Mouse (Mus musculus): Measurements from ENCODE around the gene Cdk19. TPM values are rescaled to one million over a fixed set of nuclear protein-coding genes. Genes with fewer than 3 reads are reported as not detected.
"Not testable (repeated sequence)": the region's sequence is repeated elsewhere in the genome, so short reads cannot be mapped to it uniquely, and the experiment has no call there.

The Cdk19 gene
- polyA plus RNA-seq, 1 experiment: 6.6 TPM

- WGBS: 43% methylated on average over 9 of the region's 10 CpGs
- Histone ChIP-seq H3K27me3 (replicated peaks; ENCODE audit: control insufficient read depth, insufficient read depth, low read length) (no peaks in the 10 kb centered on the region), H3K4me3 (ENCODE audit: insufficient read depth, low read depth, low read length) (no peak overlapping the region), H3K36me3 (ENCODE audit: control insufficient read depth, insufficient read depth, low read length) (no peaks in the 10 kb centered on the region), H3K27ac (ENCODE audit: insufficient read depth, low read depth, low read length) (no peak overlapping the region), H3K4me1 (ENCODE audit: control insufficient read depth, insufficient read depth, low read length) (no peaks in the 10 kb centered on the region; the same call in 1 of the 2 replicates)
- TF ChIP-seq POLR2A (IDR thresholded peaks at IDR 0.05; ENCODE audit: low read depth, low read length) (no peak), CTCF (conservative IDR thresholded peaks at IDR 0.05; ENCODE audit: insufficient read depth, insufficient read length, low read depth, low read length) (no peak)
- no peak for DNase-seq
Observed at GRCm38 (mm10) chr10:40528668-40529067, 189.3 kb downstream of the Cdk19 start.

GRCm38 (mm10) chr10:40529617-40530016, 190.3 kb downstream of the Cdk19 start:
- H3K27ac ChIP-seq (ENCODE audit: insufficient read depth, low read depth, low read length): no peak overlapping the region
- DNase-seq: peak; percentile 80

GRCm38 (mm10) chr10:40530661-40531060, 191.3 kb downstream of the Cdk19 start:
- Histone ChIP-seq H3K36me3 (ENCODE audit: control insufficient read depth, insufficient read depth, low read length) (no peaks in the 10 kb centered on the region), H3K27ac (ENCODE audit: insufficient read depth, low read depth, low read length) (no peak overlapping the region), H3K27me3 (replicated peaks; ENCODE audit: control insufficient read depth, insufficient read depth, low read length) (no peaks in the 10 kb centered on the region), H3K4me3 (ENCODE audit: insufficient read depth, low read depth, low read length) (no peak overlapping the region), H3K4me1 (ENCODE audit: control insufficient read depth, insufficient read depth, low read length) (no peaks in the 10 kb centered on the region; the same call in 1 of the 2 replicates)
- no peak for DNase-seq
- 51% methylated on average over 3 of the region's 3 CpGs for WGBS
- no peak for TF ChIP-seq POLR2A (IDR thresholded peaks at IDR 0.05; ENCODE audit: low read depth, low read length)
- TF ChIP-seq CTCF (conservative IDR thresholded peaks at IDR 0.05; ENCODE audit: insufficient read depth, insufficient read length, low read depth, low read length): no peak

More at GRCm38 (mm10) chr10:40529617-40530016, 190.3 kb downstream of the Cdk19 start:
- H3K36me3 ChIP-seq (ENCODE audit: control insufficient read depth, insufficient read depth, low read length): no peaks in the 10 kb centered on the region
- no peaks in the 10 kb centered on the region; the same call in 1 of the 2 replicates for H3K4me1 ChIP-seq (ENCODE audit: control insufficient read depth, insufficient read depth, low read length)
- H3K4me3 ChIP-seq (ENCODE audit: insufficient read depth, low read depth, low read length): no peak overlapping the region
- TF ChIP-seq CTCF (conservative IDR thresholded peaks at IDR 0.05; ENCODE audit: insufficient read depth, insufficient read length, low read depth, low read length) (peak; percentile 72), POLR2A (IDR thresholded peaks at IDR 0.05; ENCODE audit: low read depth, low read length) (no peak)
- H3K27me3 ChIP-seq (replicated peaks; ENCODE audit: control insufficient read depth, insufficient read depth, low read length): no peaks in the 10 kb centered on the region
- WGBS: 58% methylated on average over 6 of the region's 6 CpGs

GRCm38 (mm10) chr10:40532586-40532985, 193.2 kb downstream of the Cdk19 start:
- 83% methylated on average over 4 of the region's 4 CpGs for WGBS
- H3K36me3 ChIP-seq (ENCODE audit: control insufficient read depth, insufficient read depth, low read length); H3K4me3 ChIP-seq (ENCODE audit: insufficient read depth, low read depth, low read length); H3K4me1 ChIP-seq (ENCODE audit: control insufficient read depth, insufficient read depth, low read length); H3K27me3 ChIP-seq (replicated peaks; ENCODE audit: control insufficient read depth, insufficient read depth, low read length); H3K27ac ChIP-seq (ENCODE audit: insufficient read depth, low read depth, low read length): not testable (repeated sequence)
- DNase-seq: peak; percentile 75

Other genes with a start within 250 kb of the Cdk19 start
- 56.8 and 57.2 TPM in 2 replicates for gene Slc16a10, start 197.3 kb upstream of the Cdk19 start, polyA plus RNA-seq (2012; rRNA removed)
- gene Rpf2, start 92.5 kb upstream of the Cdk19 start, polyA plus RNA-seq (2012; rRNA removed): 2.9 and 5.6 TPM in 2 replicates
- gene Gtf3c6, start 81.5 kb upstream of the Cdk19 start, polyA plus RNA-seq (2012; rRNA removed): 9.5 and 11.7 TPM in 2 replicates
- gene Amd1, start 37.4 kb upstream of the Cdk19 start, polyA plus RNA-seq (2012; rRNA removed): 12.8 and 18.4 TPM in 2 replicates
- gene Slc22a16, start 230.8 kb downstream of the Cdk19 start, polyA plus RNA-seq (2012; rRNA removed): 0.11 TPM in 1 of 2 replicates, not detected in the other

Measured in kidney, adult 2 months (tissue).